Comparison of ENCODE assay signal across 13 mouse cellular contexts in genomic region chr1:60054659-60055058, GRCm38 (mm10). TPM values are rescaled to one million over a fixed set of nuclear protein-coding genes. Genes with fewer than 3 reads are reported as not detected.
DNase-seq lines count a peak whose midpoint lies in the region; ATAC-seq and TF ChIP-seq lines count a peak whose summit lies in the region.
"Had no signal": no experiment of that assay in that cellular context is flagged by ENCODE, and none has a peak within 500 bp of the region (broad histone marks: within the 10 kb centered on the region; RNA-seq: fewer than 3 reads in every experiment).

No protein-coding gene starts in this region.

- H3K4me2 ChIP-seq in liver, embryonic 11.5 days = no peak overlapping the region
- no peak overlapping the region for H3K4me2 ChIP-seq in CH12.LX (ENCODE audit: insufficient read depth, low read depth, poor library complexity, severe bottlenecking)
- H3K4me2 ChIP-seq: midbrain, embryonic 13.5 days; neural tube, embryonic 12.5 days had no signal

- in situ Hi-C loops in CH12.LX (cut with MboI; ENCODE audit: low pct_ligation_motif_present, low pct_unique_long_range_greater_than_20kb, low sequenced_read_pairs) = no loop called here

- no peak for DNase-seq in liver, adult 2 months (ENCODE audit: extremely low read depth, low read depth, low spot score)
- no peak for DNase-seq in liver, embryonic 11.5 days (ENCODE audit: low spot score)
- DNase-seq in B cell, adult 2 months = peak; percentile 39 to 41
- DNase-seq in CH12.LX (ENCODE audit: extremely low read depth) = peak; percentile 31
- DNase-seq in brain, embryonic 14.5 days (ENCODE audit: low read depth) = no peak
- DNase-seq in Muller cell, postnatal 12 days (ENCODE audit: inconsistent ontology term) = no peak
- no peak for DNase-seq in frontal cortex, postnatal 14 days (ENCODE audit: low spot score in 2 of 2)
- no peak for DNase-seq in urinary bladder, postnatal 10 days (ENCODE audit: low spot score)
- DNase-seq: cerebellum, adult 8-10 months; kidney, adult 11 months; left cerebral cortex, postnatal 4 days had no signal

- H3K27ac ChIP-seq in liver, adult 2 months (replicated peaks; ENCODE audit: insufficient read depth, low read depth, low read length) = no peak overlapping the region
- H3K27ac ChIP-seq in liver, embryonic 11.5 days (ENCODE audit: low read depth, low read length) = no peak overlapping the region
- H3K27ac ChIP-seq in CH12.LX (ENCODE audit: insufficient read depth, low read depth) = no peak overlapping the region
- H3K27ac ChIP-seq: midbrain, embryonic 13.5 days; neural tube, embryonic 12.5 days had no signal

- H3K36me3 ChIP-seq in liver, adult 2 months (ENCODE audit: control insufficient read depth, insufficient read depth, low read length) = no peaks in the 10 kb centered on the region
- no peaks in the 10 kb centered on the region for H3K36me3 ChIP-seq in liver, embryonic 11.5 days (ENCODE audit: control insufficient read depth, insufficient read depth, low read length)
- H3K36me3 ChIP-seq in CH12.LX (replicated peaks in 1 of 2; ENCODE audit: control insufficient read depth in 1 of 2, insufficient read depth in 1 of 2, low read length in 1 of 2) = no peaks in the 10 kb centered on the region
- H3K36me3 ChIP-seq: midbrain, embryonic 13.5 days; neural tube, embryonic 12.5 days had no signal

- dilution Hi-C loops in CH12.LX (cut with MboI; ENCODE audit: extremely low pct_ligation_motif_present, extremely low pct_unique_long_range_greater_than_20kb, low sequenced_read_pairs) = no loop called here

- no peak for ATAC-seq in liver, embryonic 11.5 days (replicated peaks; ENCODE audit: low FRiP score)
- ATAC-seq: midbrain, embryonic 13.5 days had no signal

- TF ChIP-seq POLR2A in liver, adult 2 months (IDR thresholded peaks at IDR 0.05; ENCODE audit: extremely low read depth, insufficient read depth, low read length) = no peak
- no peak for TF ChIP-seq POLR2A in CH12.LX (IDR thresholded peaks at IDR 0.05; ENCODE audit: low read depth, low read length)
- TF ChIP-seq POLR2A in brain, embryonic 14.5 days (IDR thresholded peaks at IDR 0.05; ENCODE audit: borderline replicate concordance, extremely low read depth, insufficient read depth, insufficient read length, poor library complexity, severe bottlenecking) = no peak

- TF ChIP-seq RAD21 in CH12.LX (IDR thresholded peaks at IDR 0.05; ENCODE audit: low read depth, low read length) = peak; percentile 41

- TF ChIP-seq CTCF in liver, adult 2 months (IDR thresholded peaks at IDR 0.05; ENCODE audit: low read depth, low read length) = peak; percentile 37; the same call in 1 of the 2 replicates
- peak; percentile 53 to 65 for TF ChIP-seq CTCF in CH12.LX (conservative IDR thresholded peaks at IDR 0.05 in 1 of 2, IDR thresholded peaks at IDR 0.05 in 1 of 2; ENCODE audit: low read depth in 2 of 2, low read length in 2 of 2)
- TF ChIP-seq CTCF in brain, embryonic 14.5 days (IDR thresholded peaks at IDR 0.05; ENCODE audit: borderline replicate concordance, extremely low read depth, insufficient read depth, insufficient read length) = peak; percentile 22; the same call in 1 of the 2 replicates

- H3K79me2 ChIP-seq in liver, adult 2 months (ENCODE audit: control insufficient read depth, insufficient read depth, low read length) = no peaks in the 10 kb centered on the region
- no peaks in the 10 kb centered on the region for H3K79me2 ChIP-seq in CH12.LX (replicated peaks; ENCODE audit: control insufficient read depth, extremely low read depth, insufficient read depth, poor library complexity, severe bottlenecking)

- no peak overlapping the region for H3K4me3 ChIP-seq in liver, adult 2 months (ENCODE audit: insufficient read depth, low read depth, low read length)
- H3K4me3 ChIP-seq in liver, embryonic 11.5 days (ENCODE audit: low read depth, low read length) = no peak overlapping the region
- H3K4me3 ChIP-seq in CH12.LX (replicated peaks in 1 of 3; ENCODE audit: low read depth in 2 of 3, low read length in 2 of 3, poor library complexity in 1 of 3) = no peak overlapping the region
- H3K4me3 ChIP-seq: midbrain, embryonic 13.5 days; neural tube, embryonic 12.5 days had no signal

- H3K4me1 ChIP-seq in liver, adult 2 months (ENCODE audit: control insufficient read depth, insufficient read depth, low read length) = no peaks in the 10 kb centered on the region
- no peaks in the 10 kb centered on the region for H3K4me1 ChIP-seq in liver, embryonic 11.5 days (replicated peaks; ENCODE audit: control insufficient read depth, insufficient read depth, low read length)
- H3K4me1 ChIP-seq in CH12.LX (ENCODE audit: control insufficient read depth in 1 of 2, insufficient read depth in 2 of 2) = no peaks in the 10 kb centered on the region
- H3K4me1 ChIP-seq: midbrain, embryonic 13.5 days; neural tube, embryonic 12.5 days had no signal

- no peak overlapping the region for H3K9ac ChIP-seq in liver, adult 2 months (ENCODE audit: low read depth, low read length)
- no peak overlapping the region for H3K9ac ChIP-seq in liver, embryonic 11.5 days (ENCODE audit: low read depth, low read length)
- no peak overlapping the region for H3K9ac ChIP-seq in CH12.LX (ENCODE audit: insufficient read depth, low read depth)
- H3K9ac ChIP-seq: midbrain, embryonic 13.5 days; neural tube, embryonic 12.5 days had no signal

- no peak for TF ChIP-seq EP300 in CH12.LX (IDR thresholded peaks at IDR 0.05; ENCODE audit: low read length)

- no peaks in the 10 kb centered on the region for H3K27me3 ChIP-seq in liver, adult 2 months (ENCODE audit: control insufficient read depth, insufficient read depth, low read length)
- H3K27me3 ChIP-seq in liver, embryonic 11.5 days (replicated peaks; ENCODE audit: control insufficient read depth, insufficient read depth, low read length) = no peaks in the 10 kb centered on the region
- H3K27me3 ChIP-seq in CH12.LX (replicated peaks) = no peaks in the 10 kb centered on the region
- H3K27me3 ChIP-seq: midbrain, embryonic 13.5 days; neural tube, embryonic 12.5 days had no signal

- 44% methylated on average over 3 of the region's 3 CpGs for WGBS in liver, adult 2 months
- 33% methylated on average over 3 of the region's 3 CpGs for WGBS in liver, embryonic 11.5 days

- no peaks in the 10 kb centered on the region for H3K9me3 ChIP-seq in liver, embryonic 11.5 days (ENCODE audit: control insufficient read depth, low read length)
- H3K9me3 ChIP-seq in CH12.LX (replicated peaks; ENCODE audit: low read length) = no peaks in the 10 kb centered on the region
- H3K9me3 ChIP-seq: midbrain, embryonic 13.5 days; neural tube, embryonic 12.5 days had no signal

TF ChIP-seq in CH12.LX, 34 proteins besides CTCF, POLR2A, EP300 and RAD21:
- TF ChIP-seq BHLHE40 (IDR thresholded peaks at IDR 0.05; ENCODE audit: low read depth, low read length) (0 out of 2 replicates have a peak, but pooled peaks have one; percentile 13), SMC3 (IDR thresholded peaks at IDR 0.05; ENCODE audit: low read depth, low read length) (peak; percentile 52), NELFE (IDR thresholded peaks at IDR 0.05; ENCODE audit: low read depth, low read length) (no peak), HCFC1 (IDR thresholded peaks at IDR 0.05; ENCODE audit: low read depth, low read length) (no peak), PAX5 (IDR thresholded peaks at IDR 0.05; ENCODE audit: low read length) (no peak), RCOR1 (conservative IDR thresholded peaks at IDR 0.05; ENCODE audit: low read depth, low read length) (no peak), GABPA (IDR thresholded peaks at IDR 0.05; ENCODE audit: insufficient replicate concordance, low read depth, low read length) (no peak), MYC (IDR thresholded peaks at IDR 0.05; ENCODE audit: low read depth, low read length) (0 out of 2 replicates have a peak, but pooled peaks have one; percentile 18), JUND (conservative IDR thresholded peaks at IDR 0.05; ENCODE audit: low read depth, low read length) (no peak), IRF4 (IDR thresholded peaks at IDR 0.05; ENCODE audit: low read depth, low read length) (no peak), ZKSCAN1 (IDR thresholded peaks at IDR 0.05; ENCODE audit: borderline replicate concordance, low read depth, low read length) (no peak), CHD1 (IDR thresholded peaks at IDR 0.05; ENCODE audit: low read depth, low read length) (no peak)

RNA-seq across cellular contexts. Expression of gene Ica1l, which starts 11.7 kb away (rescaled TPM):
- under 0.01 TPM in 1 of 2 replicates, not detected in the other for total RNA-seq in liver, adult 2 months (2014; rRNA removed)
- not detected in 2 replicates for polyA plus RNA-seq in liver, adult 2 months (2012; rRNA removed)
- 0.92 and 1.1 TPM in 2 replicates for polyA plus RNA-seq in liver, embryonic 11.5 days (2014; fragmentation: Nextera tagmentation; extraction: Ambion mirVana)
- total RNA-seq in CH12.LX (2012; rRNA removed) (1.8 and 2.2 TPM in 2 replicates), CH12.LX (2014; rRNA removed) (5.0 and 6.2 TPM in 2 replicates)
- 3.8 and 6.0 TPM in 2 replicates for polyA plus RNA-seq in CH12.LX (2012; ENCODE audit: insufficient read length, low read depth)
- 19.7 and 27.7 TPM in 2 replicates for polyA plus RNA-seq in brain, embryonic 14.5 days (2012; rRNA removed)

RNA-seq across cellular contexts. Expression of gene Carf, which starts 43.4 kb away (rescaled TPM):
- total RNA-seq in liver, adult 2 months (2014; rRNA removed) = 4.7 and 5.8 TPM in 2 replicates
- 0.61 and 0.69 TPM in 2 replicates for polyA plus RNA-seq in liver, adult 2 months (2012; rRNA removed)
- 5.7 and 5.9 TPM in 2 replicates for polyA plus RNA-seq in liver, embryonic 11.5 days (2014; fragmentation: Nextera tagmentation; extraction: Ambion mirVana)
- total RNA-seq in CH12.LX (2012; rRNA removed) = 2.2 and 3.3 TPM in 2 replicates
- total RNA-seq in CH12.LX (2014; rRNA removed) = 3.2 TPM in 2 replicates
- polyA plus RNA-seq in CH12.LX (2012; ENCODE audit: insufficient read length, low read depth) = 2.1 and 3.0 TPM in 2 replicates
- polyA plus RNA-seq in brain, embryonic 14.5 days (2012; rRNA removed) = 7.1 and 8.3 TPM in 2 replicates

RNA-seq across cellular contexts. Expression of gene Wdr12, which starts 43.8 kb away (rescaled TPM):
- total RNA-seq in liver, adult 2 months (2014; rRNA removed) = 9.0 and 11.6 TPM in 2 replicates
- polyA plus RNA-seq in liver, adult 2 months (2012; rRNA removed) = 4.8 and 6.3 TPM in 2 replicates
- 104 and 107 TPM in 2 replicates for polyA plus RNA-seq in liver, embryonic 11.5 days (2014; fragmentation: Nextera tagmentation; extraction: Ambion mirVana)
- 58.7 and 76.9 TPM in 2 replicates for total RNA-seq in CH12.LX (2012; rRNA removed)
- 107 and 116 TPM in 2 replicates for total RNA-seq in CH12.LX (2014; rRNA removed)
- polyA plus RNA-seq in CH12.LX (2012; ENCODE audit: insufficient read length, low read depth) = 97.4 and 112 TPM in 2 replicates
- 18.5 and 19.0 TPM in 2 replicates for polyA plus RNA-seq in brain, embryonic 14.5 days (2012; rRNA removed)

Comparison
In these comparisons a context has a peak if more than half of its experiments do, and no peak if none do; other contexts are left out.
1. DNase-seq: peak in B cell, adult 2 months (2 of 2) and CH12.LX (single experiment); none in liver, adult 2 months (single experiment), liver, embryonic 11.5 days (single experiment), brain, embryonic 14.5 days (single experiment), Muller cell, postnatal 12 days (single experiment), frontal cortex, postnatal 14 days (0 of 2) and urinary bladder, postnatal 10 days (single experiment).
2. Peak in every context shown above with its lines, with median percentiles within 50 percentile points of each other: CTCF ChIP-seq.